Mouse (Mus musculus) limb, embryonic 14.5 days (tissue): ENCODE results near the gene Ugt1a5. TPM values are rescaled to one million over a fixed set of nuclear protein-coding genes. Genes with fewer than 3 reads are reported as not detected.

Experiments used
- ATAC-seq: fragments of 200-750 bp; cut with Nextera tagmentation; 2 replicates; pipeline ENCODE4 v1.8.0; 2017; ENCODE audit warnings: low read depth, moderate number of reproducible peaks, moderate TSS enrichment; ENCODE audit not compliant: low FRiP score
- DNase-seq: peaks from one replicate; pipeline ENCODE4 v3.0.0-alpha.2; 2015; ENCODE audit warnings: low spot score
- H3K27ac ChIP-seq: fragments of 300-500 bp; sonication (generic); replicated peaks from 2 replicates; pipeline ENCODE4 v1.5.1; 2014; ENCODE audit warnings: low read depth, mild to moderate bottlenecking, low read length, moderate library complexity, mixed read lengths
- H3K27me3 ChIP-seq: fragments of 300-500 bp; sonication (generic); 2 replicates; pipeline ENCODE4 v1.6.1; 2014; ENCODE audit warnings: low read length, mixed read lengths; ENCODE audit not compliant: control insufficient read depth, insufficient read depth
- H3K36me3 ChIP-seq: fragments of 300-500 bp; sonication (generic); 2 replicates; pipeline ENCODE4 v1.6.1; 2014; ENCODE audit warnings: mild to moderate bottlenecking, low read length, moderate library complexity, mixed read lengths; ENCODE audit not compliant: control insufficient read depth, insufficient read depth
- H3K4me1 ChIP-seq: fragments of 300-500 bp; sonication (generic); 2 replicates; pipeline ENCODE4 v1.6.1; 2014; ENCODE audit warnings: antibody characterized with exemption, low read length, mixed read lengths; ENCODE audit not compliant: control insufficient read depth, insufficient read depth
- H3K4me2 ChIP-seq: fragments of 300-500 bp; sonication (generic); replicated peaks from 2 replicates; pipeline ENCODE4 v1.6.1; 2014; ENCODE audit warnings: low read depth, mild to moderate bottlenecking, low read length, moderate library complexity; ENCODE audit not compliant: severe bottlenecking
- H3K4me3 ChIP-seq: fragments of 300-500 bp; sonication (generic); replicated peaks from 2 replicates; pipeline ENCODE4 v1.5.1; 2014; ENCODE audit warnings: low read length
- H3K9ac ChIP-seq: fragments of 300-500 bp; sonication (generic); 2 replicates; pipeline ENCODE4 v1.6.1; 2014; ENCODE audit warnings: mild to moderate bottlenecking, low read depth, low read length, moderate library complexity; ENCODE audit not compliant: severe bottlenecking
- H3K9me3 ChIP-seq: fragments of 300-500 bp; sonication (generic); 2 replicates; pipeline ENCODE4 v1.6.1; 2016; ENCODE audit warnings: low read length; ENCODE audit not compliant: control insufficient read depth
- POLR2A ChIP-seq: fragments of 200-500 bp; IDR thresholded peaks from 2 replicates; pipeline ENCODE4 v1.8.0; 2012; ENCODE audit warnings: inconsistent platforms, mild to moderate bottlenecking, moderate library complexity, borderline replicate concordance; ENCODE audit not compliant: insufficient read depth, insufficient read length; ENCODE audit errors: extremely low read depth
- whole genome bisulfite sequencing: fragments of 180-500 bp; shearing (Covaris S2); extraction: QIAGEN DNeasy Blood & Tissue Kit; methylation state at CpG from one replicate; pipeline ENCODE4 v1.1.7; 2014; 5-methylcytosine and 5-hydroxymethylcytosine counted together
- polyA plus RNA-seq, 2 experiments: library from polyadenylated mRNA; depleted of rRNA in 1 of 2; stranded (reverse) in 1 of 2; unstranded in 1 of 2; fragments of >200 nt; fragmentation: Nextera tagmentation in 1 of 2; extraction: Ambion mirVana in 1 of 2; gene quantifications; 2 replicates each; pipeline versions ENCODE4 v1.2.1 to v1.2.3; 2012 to 2014

Gene Ugt1a5
- polyA plus RNA-seq, 2 experiments, result 0.08 TPM; not detected in 1

- peaks cover 80% of the 10 kb centered on the region for H3K9me3 ChIP-seq
- H3K4me1 ChIP-seq, result no peaks in the 10 kb centered on the region
- no peaks in the 10 kb centered on the region for H3K36me3 ChIP-seq
- no peak overlapping the region for H3K4me3 ChIP-seq
- no peak overlapping the region for H3K9ac ChIP-seq
- TF ChIP-seq POLR2A, result no peak
- H3K27ac ChIP-seq, result no peak overlapping the region
- H3K4me2 ChIP-seq, result no peak overlapping the region
- DNase-seq (no peak), ATAC-seq (no peak)
- WGBS, result 69% methylated on average over 6 of the region's 6 CpGs
- H3K27me3 ChIP-seq, result no peaks in the 10 kb centered on the region
Measured at GRCm38 (mm10) chr1:88253540-88253939, 87.7 kb downstream of the Ugt1a5 start.

GRCm38 (mm10) chr1:88254793-88255465, 89.1 kb downstream of the Ugt1a5 start:
- ATAC-seq, result no peak
- Histone ChIP-seq H3K4me3 (no peak overlapping the region), H3K27me3 (no peaks in the 10 kb centered on the region), H3K9me3 (peaks cover 66% of the 10 kb centered on the region), H3K36me3 (peaks cover 4% of the 10 kb centered on the region; the same call in 1 of the 2 replicates), H3K9ac (no peak overlapping the region), H3K27ac (no peak overlapping the region), H3K4me1 (no peaks in the 10 kb centered on the region), H3K4me2 (no peak overlapping the region)
- 87% methylated on average over 12 of the region's 12 CpGs for WGBS
- DNase-seq, result no peak
- TF ChIP-seq POLR2A, result no peak

GRCm38 (mm10) chr1:88255466-88255857, 89.7 kb downstream of the Ugt1a5 start:
- DNase-seq (no peak), ATAC-seq (no peak)
- peaks cover 9% of the 10 kb centered on the region for H3K36me3 ChIP-seq
- WGBS, result 48% methylated on average over 2 of the region's 2 CpGs
- peaks cover 61% of the 10 kb centered on the region for H3K9me3 ChIP-seq
- H3K4me2 ChIP-seq, result no peak overlapping the region
- H3K27ac ChIP-seq, result no peak overlapping the region
- no peak overlapping the region for H3K4me3 ChIP-seq
- H3K4me1 ChIP-seq, result no peaks in the 10 kb centered on the region
- TF ChIP-seq POLR2A, result no peak
- no peaks in the 10 kb centered on the region for H3K27me3 ChIP-seq
- no peak overlapping the region for H3K9ac ChIP-seq

- Histone ChIP-seq H3K27me3 (no peaks in the 10 kb centered on the region), H3K9me3 (peaks cover 55% of the 10 kb centered on the region)
- no peak for DNase-seq
Measured at GRCm38 (mm10) chr1:88255989-88256754, 90.4 kb downstream of the Ugt1a5 start.

GRCm38 (mm10) chr1:88256886-88257663, 91.3 kb downstream of the Ugt1a5 start:
- Histone ChIP-seq H3K27me3 (no peaks in the 10 kb centered on the region), H3K9me3 (peaks cover 53% of the 10 kb centered on the region), H3K4me2 (no peak overlapping the region), H3K4me1 (no peaks in the 10 kb centered on the region), H3K27ac (no peak overlapping the region), H3K36me3 (peaks cover 26% of the 10 kb centered on the region), H3K9ac (no peak overlapping the region), H3K4me3 (no peak overlapping the region)
- WGBS, result 74% methylated on average over 10 of the region's 10 CpGs
- no peak for ATAC-seq
- peak; percentile 58 for DNase-seq
- TF ChIP-seq POLR2A, result no peak

More at GRCm38 (mm10) chr1:88255989-88256754, 90.4 kb downstream of the Ugt1a5 start:
- H3K9ac ChIP-seq, result no peak overlapping the region
- H3K4me1 ChIP-seq, result no peaks in the 10 kb centered on the region
- H3K4me3 ChIP-seq, result no peak overlapping the region
- no peak for TF ChIP-seq POLR2A
- no peak overlapping the region for H3K27ac ChIP-seq
- 79% methylated on average over 13 of the region's 13 CpGs for WGBS
- no peak for ATAC-seq
- H3K36me3 ChIP-seq, result peaks cover 16% of the 10 kb centered on the region
- no peak overlapping the region for H3K4me2 ChIP-seq
